Mouse (Mus musculus): Measurements from ENCODE around the gene Urm1. TPM values are rescaled to one million over a fixed set of nuclear protein-coding genes. Genes with fewer than 3 reads are reported as not detected.

Urm1 gene
- polyA plus RNA-seq (2014; fragmentation: Illumina TruSeq; extraction: RNeasy Lipid Tissue Mini Kit (QIAGEN cat#74804); ENCODE audit: low read depth, low replicate concordance): 26.2 TPM

DNA sequence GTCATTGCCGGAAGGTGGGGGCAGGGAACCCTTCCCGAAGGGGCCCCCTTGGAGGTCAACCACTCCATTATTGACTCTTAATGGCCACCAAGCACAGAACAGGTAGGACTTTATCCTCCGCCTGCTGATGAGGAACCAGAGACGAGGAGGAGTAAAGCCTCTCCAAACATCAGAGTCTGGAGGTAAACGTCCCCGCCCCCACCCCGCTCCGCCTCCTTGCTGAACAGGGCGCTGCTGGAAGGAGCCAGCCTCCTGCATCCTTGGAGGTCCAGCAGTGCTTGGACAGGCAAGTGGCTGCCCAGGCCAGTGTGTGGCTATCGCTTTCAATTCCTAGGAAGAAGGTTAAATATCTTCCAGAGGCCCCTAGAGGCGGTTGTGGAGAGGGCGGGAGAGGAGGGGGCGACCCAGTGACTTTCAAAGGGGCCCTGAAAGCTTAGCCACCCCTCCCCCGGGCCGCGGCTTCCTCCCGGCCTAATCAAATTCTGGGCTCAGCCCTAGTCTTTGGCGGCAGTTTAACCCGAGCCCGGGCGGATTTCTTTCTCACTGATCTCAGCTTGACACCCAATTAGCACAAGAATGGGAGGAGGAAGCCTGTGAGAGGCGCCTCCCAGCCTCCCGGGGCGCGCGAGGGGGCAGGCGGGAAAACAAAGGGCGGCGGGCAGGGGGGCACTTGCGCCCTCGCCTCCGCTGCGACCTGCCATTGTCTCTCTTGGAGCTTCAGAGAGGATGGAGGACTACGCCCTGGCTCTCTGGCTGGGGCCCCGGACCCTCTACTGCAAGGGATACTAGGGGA lies at the start of gene Urm1:
TSS of gene Urm1 (plus strand) at position 51 of the 793 bp plus-strand sequence.

DNA sequence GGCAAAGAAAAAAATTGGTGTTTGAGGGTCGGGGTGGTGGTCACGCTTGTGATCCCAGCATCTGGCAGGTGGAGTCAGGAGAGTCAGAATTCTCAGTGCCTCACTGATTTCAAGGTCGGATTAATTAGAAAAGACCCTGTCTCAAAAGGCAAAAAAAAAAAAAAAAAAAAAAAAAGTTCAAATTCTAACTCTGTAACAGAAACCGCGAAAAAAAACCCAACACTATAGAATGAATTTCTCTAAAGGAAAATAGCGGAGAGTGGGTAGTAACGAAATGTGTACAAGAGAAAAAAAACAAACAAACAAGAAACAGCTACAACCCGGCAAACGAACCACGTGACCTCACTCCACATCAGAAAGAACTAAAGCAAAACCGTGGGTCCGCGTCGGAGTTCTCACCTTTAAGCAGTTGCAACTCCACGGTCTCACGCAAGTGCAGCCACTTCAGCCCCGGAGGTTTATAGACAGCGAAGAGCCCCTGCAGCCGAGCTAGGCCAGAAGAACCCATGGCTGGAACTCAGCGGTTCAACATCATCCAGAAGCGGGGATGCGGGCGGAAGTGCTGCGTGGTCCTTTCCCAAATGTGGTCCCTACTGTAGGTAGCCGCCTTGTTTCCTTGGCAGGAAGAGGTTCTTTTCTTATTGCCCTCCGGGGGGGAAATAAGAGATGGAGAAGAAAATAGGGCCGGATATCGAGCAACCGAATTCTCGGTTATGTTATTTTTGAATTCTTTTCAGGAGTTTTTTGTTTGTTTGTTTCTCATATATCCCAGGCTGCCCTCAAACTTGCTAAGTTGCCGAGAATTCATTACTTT lies 32.6 kb upstream of the Urm1 start, which contains the start of gene Coq4:
TSS of gene Coq4 (plus strand) at position 390 of the 814 bp plus-strand sequence.

DNA sequence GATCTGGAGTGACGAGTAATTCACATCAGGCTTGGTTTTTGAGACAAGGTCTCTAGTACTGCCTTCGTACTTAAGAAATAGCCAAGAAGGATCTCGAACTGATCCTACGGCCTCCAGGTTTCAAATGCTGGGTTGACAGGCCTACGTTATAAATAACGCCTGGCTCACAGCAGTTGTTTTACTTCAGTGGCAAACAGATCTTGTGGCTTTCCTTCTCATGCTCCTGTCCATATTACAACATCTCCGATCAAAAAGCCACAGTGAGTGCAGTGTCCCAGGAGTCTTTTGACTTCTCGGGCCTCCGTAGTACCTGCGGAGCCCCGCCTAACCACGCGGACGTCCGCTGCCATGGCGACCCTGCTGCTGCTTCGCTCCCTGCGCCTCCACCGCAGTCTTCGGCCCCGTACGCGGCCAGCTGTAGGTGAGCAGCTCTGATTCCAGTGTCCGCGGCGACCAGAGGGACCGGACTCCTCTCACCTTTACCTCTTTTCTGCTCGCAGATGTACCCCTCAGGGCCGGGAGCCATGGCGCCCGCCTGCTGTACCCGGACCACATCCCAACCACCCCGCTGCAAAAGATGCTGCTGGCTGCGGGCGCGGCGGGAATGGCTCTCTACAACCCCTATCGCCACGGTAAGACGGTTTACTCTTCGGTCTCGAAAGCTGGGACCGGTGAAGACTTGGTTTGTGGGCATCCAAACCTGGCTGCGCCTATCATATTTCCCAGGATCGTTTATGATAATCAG lies 31.8 kb upstream of the Urm1 start, which contains the start of gene Trub2:
TSS of gene Trub2 (minus strand) at position 566 of the 745 bp plus-strand sequence.

DNA sequence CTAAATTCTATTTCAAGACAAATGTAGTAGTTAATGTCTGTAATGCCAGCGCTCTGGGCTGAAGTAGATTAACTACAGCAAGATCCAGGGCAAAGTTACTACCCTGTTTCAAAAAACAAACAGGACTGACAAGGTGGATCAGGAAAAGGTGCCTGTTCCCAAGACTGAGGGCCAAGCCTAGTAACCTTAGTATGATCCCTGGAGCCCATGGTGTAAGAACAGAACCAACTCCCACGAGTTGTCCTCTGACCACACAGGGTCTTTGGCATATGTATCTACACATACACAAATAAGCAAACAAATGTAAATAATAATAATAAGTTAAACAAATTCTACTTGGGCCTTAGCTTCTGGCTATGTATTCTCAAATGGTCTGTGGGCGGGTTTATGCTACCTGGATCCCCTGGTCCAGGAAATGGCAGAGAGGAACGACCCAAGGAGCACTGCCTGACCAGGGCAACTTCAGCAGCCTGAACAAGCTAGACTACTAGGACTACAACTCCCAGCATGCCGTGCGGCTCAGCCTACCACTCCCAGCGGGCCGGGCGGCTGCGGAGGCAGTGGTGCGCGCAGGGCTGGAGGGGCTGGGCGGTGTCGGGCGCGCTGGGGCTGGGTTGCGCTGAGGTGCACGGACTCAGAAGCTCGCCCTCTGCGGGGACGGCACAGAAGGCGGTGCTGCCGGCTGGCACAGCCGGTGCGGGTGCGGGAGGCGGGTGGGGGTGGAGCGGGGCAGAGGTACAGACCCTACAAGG lies 17.6 kb upstream of the Urm1 start, which contains the start of gene Slc27a4:
TSS of gene Slc27a4 (plus strand) at position 560 of the 752 bp plus-strand sequence.

DNA sequence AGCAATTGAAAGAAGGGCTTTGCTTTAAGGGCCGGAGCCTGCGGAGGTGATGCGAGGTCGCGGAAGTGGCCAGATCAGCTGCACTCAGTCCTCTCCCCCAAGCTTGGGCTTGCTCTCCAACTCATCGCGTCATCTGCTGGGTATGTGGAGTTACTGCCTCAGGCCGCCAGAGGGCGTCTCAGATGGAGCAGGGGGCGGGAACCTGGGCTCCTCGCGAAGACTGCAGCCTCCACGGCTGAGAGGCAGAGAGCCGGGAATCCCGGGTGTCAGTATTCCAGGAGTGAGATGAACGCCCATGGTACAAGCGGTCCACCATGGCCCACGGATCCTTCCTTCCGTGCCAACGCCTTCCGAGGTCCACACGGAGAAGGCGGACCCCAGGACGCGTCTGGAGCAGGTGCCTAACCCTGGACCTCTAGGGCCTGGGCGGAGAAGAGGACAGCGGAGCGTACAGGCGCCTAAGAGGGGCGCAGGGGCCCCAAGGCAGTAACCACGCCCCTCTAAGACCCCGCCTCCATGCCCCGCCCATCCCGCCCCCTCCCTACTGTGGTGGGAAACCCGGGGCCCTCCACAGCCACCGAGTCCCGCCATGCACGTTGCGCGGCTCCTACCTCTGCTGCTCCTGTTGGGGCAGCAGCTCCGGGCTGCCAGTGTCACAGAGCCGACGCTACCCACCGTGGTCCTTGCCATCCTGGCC lies 49.2 kb downstream of the Urm1 start, which contains the start of gene Cercam:
TSS of gene Cercam (plus strand) at position 216 of the 697 bp plus-strand sequence.

DNA sequence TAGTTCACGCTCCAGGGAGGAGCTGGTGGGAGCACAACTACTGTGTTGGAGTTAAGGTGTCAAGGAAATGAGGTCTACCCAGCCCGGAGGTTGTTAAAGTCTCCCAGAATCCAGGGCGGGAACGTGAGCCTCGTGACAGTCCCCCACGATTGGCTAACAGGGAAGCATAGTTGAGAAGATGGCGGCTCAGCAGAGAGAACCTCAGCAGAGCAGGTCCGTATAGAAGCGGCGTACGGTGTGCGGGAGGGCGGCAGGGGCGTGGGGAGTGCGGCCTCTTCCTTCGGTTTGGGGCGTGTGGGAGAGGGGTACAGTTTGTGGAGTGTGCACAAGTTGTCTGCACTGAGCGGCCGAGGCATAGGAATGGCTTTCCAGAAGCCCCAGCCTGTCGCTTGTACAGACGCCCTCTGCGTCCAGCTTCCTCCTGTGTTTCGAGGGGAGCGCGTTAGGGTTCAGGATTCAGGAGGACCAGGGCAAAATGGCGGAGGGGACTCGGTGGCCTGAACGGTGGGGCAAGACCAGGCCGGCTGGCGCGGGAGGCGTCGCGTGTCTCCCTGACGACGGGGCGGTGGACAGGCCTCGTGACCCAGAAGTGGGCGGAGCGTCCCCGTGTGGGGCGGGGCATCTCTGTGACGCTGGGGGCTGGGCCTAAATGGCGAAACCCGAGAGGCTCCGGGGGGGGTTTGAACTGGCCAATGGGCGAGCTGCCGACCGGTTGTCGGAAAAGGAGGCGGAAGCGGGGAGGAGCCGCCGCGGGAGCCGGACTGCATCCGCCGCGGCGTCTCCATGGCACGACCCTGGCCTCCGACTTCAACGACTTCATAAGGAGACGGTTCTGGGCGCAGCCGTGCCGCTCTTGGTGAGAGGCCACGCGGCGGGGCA lies 69.4 kb downstream of the Urm1 start, which contains the start of gene Odf2:
TSS of gene Odf2 (plus strand) at position 156 of the 879 bp plus-strand sequence.

Other genes with a start within 250 kb of the Urm1 start
- gene Rapgef1, start 200.4 kb upstream of the Urm1 start, polyA plus RNA-seq (2014; fragmentation: Illumina TruSeq; extraction: RNeasy Lipid Tissue Mini Kit (QIAGEN cat#74804); ENCODE audit: low read depth, low replicate concordance): 66.8 TPM
- gene Gm13420, start 68.4 kb upstream of the Urm1 start, polyA plus RNA-seq (2014; fragmentation: Illumina TruSeq; extraction: RNeasy Lipid Tissue Mini Kit (QIAGEN cat#74804); ENCODE audit: low read depth, low replicate concordance): not detected
- gene Gm13547, start 60.8 kb upstream of the Urm1 start, polyA plus RNA-seq (2014; fragmentation: Illumina TruSeq; extraction: RNeasy Lipid Tissue Mini Kit (QIAGEN cat#74804); ENCODE audit: low read depth, low replicate concordance): not detected
- gene Coq4, start 32.6 kb upstream of the Urm1 start, polyA plus RNA-seq (2014; fragmentation: Illumina TruSeq; extraction: RNeasy Lipid Tissue Mini Kit (QIAGEN cat#74804); ENCODE audit: low read depth, low replicate concordance): 20.8 TPM
- gene Trub2, start 31.6 kb upstream of the Urm1 start, polyA plus RNA-seq (2014; fragmentation: Illumina TruSeq; extraction: RNeasy Lipid Tissue Mini Kit (QIAGEN cat#74804); ENCODE audit: low read depth, low replicate concordance): 21.3 TPM
- 13.0 TPM for gene Slc27a4, start 17.4 kb upstream of the Urm1 start, polyA plus RNA-seq (2014; fragmentation: Illumina TruSeq; extraction: RNeasy Lipid Tissue Mini Kit (QIAGEN cat#74804); ENCODE audit: low read depth, low replicate concordance)
- 3.7 TPM for gene Cercam, start 49.1 kb downstream of the Urm1 start, polyA plus RNA-seq (2014; fragmentation: Illumina TruSeq; extraction: RNeasy Lipid Tissue Mini Kit (QIAGEN cat#74804); ENCODE audit: low read depth, low replicate concordance)
- gene Odf2, start 69.1 kb downstream of the Urm1 start, polyA plus RNA-seq (2014; fragmentation: Illumina TruSeq; extraction: RNeasy Lipid Tissue Mini Kit (QIAGEN cat#74804); ENCODE audit: low read depth, low replicate concordance): 31.9 TPM
- gene Gle1, start 115.4 kb downstream of the Urm1 start, polyA plus RNA-seq (2014; fragmentation: Illumina TruSeq; extraction: RNeasy Lipid Tissue Mini Kit (QIAGEN cat#74804); ENCODE audit: low read depth, low replicate concordance): 22.6 TPM
- 151 TPM for gene Sptan1, start 145.5 kb downstream of the Urm1 start, polyA plus RNA-seq (2014; fragmentation: Illumina TruSeq; extraction: RNeasy Lipid Tissue Mini Kit (QIAGEN cat#74804); ENCODE audit: low read depth, low replicate concordance)
- gene Wdr34, start 228.8 kb downstream of the Urm1 start, polyA plus RNA-seq (2014; fragmentation: Illumina TruSeq; extraction: RNeasy Lipid Tissue Mini Kit (QIAGEN cat#74804); ENCODE audit: low read depth, low replicate concordance): 8.2 TPM
- 116 TPM for gene Set, start 237.3 kb downstream of the Urm1 start, polyA plus RNA-seq (2014; fragmentation: Illumina TruSeq; extraction: RNeasy Lipid Tissue Mini Kit (QIAGEN cat#74804); ENCODE audit: low read depth, low replicate concordance)

All from heart, adult 10 weeks (tissue).